Mouse (Mus musculus) lung, postnatal 0 days (tissue): ENCODE data around the gene Slc9a9.

Experiments used
- CTCF ChIP-seq: IDR thresholded peaks from 2 replicates; pipeline ENCODE4 v1.5.1; 2016; ENCODE audit warnings: antibody characterized with exemption, mild to moderate bottlenecking
- EP300 ChIP-seq: IDR thresholded peaks from 2 replicates; pipeline ENCODE4 v1.6.1; 2016; ENCODE audit warnings: antibody characterized with exemption, mild to moderate bottlenecking, control low read depth

DNA sequence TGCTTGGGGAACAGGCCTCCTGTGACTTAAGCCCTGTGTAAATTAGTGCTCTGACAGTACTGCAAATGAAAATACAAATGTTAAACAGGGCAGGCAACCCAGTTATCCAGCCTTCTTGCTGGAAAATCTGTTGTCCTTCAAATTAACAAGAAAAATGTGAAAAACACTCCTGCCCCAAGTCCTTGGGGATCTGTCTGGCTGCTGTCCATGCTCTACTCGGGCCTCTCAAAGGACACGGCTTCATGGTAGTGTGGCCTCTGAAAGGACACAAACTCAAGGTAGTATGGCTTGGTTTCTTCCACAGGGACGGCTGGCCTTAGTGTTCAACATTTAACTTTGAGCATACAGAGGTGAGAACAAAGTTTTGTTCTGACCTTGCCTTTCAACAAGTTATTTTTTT, 118.6 kb downstream of the Slc9a9 start:
- TF ChIP-seq CTCF (no peak), EP300 (no peak)
